Mouse (Mus musculus) lung, postnatal 4 days (tissue): ENCODE measurements around the gene Plekha3.
A peak's percentile ranks its signal among the peaks of the same experiment; 100 is the strongest.

ENCODE experiments used
- DNase-seq, 2 experiments: peaks; one replicate each; pipeline ENCODE4 v3.0.0; 2021

Plekha3 gene

GRCm38 (mm10) chr2:76674725-76675427 lies at the start of gene Plekha3:
Plekha3 (plus strand) TSS chr2:76675281.
- DNase-seq = peak; percentile 90 to 91

- no peak for DNase-seq
Observed at GRCm38 (mm10) chr2:76630293-76630692, 44.8 kb upstream of the Plekha3 start.

DNA sequence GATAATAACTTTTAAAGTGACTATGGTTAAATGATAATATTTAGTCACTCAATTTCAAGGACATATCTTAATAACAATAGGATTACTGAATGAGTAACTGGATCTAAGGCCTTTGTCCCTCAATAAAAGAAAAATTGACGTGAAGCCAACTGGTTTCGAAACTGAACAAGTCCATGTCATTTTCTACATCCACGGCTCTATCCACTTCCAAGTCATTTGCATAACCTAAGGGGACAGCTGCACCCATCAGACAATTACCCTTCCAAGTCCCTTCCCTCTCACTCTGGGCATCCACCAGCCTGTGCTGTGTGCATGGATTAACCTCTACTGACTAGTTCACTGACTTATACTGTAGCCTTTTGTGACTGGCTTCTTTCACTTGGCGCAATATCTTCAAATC lies 43.5 kb upstream of the Plekha3 start:
- DNase-seq = no peak

DNA sequence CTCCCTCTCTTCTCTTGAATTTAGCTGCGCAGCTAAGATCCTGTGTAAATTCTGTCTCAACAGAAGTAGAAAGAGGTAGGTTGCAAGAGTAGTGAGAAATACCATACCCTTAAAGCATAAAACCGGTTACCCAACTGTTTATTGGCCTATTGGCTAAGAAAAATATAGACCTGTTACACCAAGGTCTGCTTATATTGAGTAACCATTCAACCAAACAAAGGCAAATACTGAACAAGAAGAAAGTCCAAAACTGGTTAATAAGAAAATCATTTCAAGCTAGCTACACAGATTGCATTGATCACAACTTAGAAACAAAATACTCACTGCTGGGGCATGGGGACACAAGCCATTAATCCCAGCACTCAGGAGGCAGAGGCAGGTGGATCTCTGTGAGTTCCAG lies 35.4 kb upstream of the Plekha3 start:
- DNase-seq = no peak

- no peak for DNase-seq
Observed at GRCm38 (mm10) chr2:76643801-76644200, 31.3 kb upstream of the Plekha3 start.

GRCm38 (mm10) chr2:76647441-76647869 lies 27.6 kb upstream of the Plekha3 start:
- DNase-seq = no peak

DNA sequence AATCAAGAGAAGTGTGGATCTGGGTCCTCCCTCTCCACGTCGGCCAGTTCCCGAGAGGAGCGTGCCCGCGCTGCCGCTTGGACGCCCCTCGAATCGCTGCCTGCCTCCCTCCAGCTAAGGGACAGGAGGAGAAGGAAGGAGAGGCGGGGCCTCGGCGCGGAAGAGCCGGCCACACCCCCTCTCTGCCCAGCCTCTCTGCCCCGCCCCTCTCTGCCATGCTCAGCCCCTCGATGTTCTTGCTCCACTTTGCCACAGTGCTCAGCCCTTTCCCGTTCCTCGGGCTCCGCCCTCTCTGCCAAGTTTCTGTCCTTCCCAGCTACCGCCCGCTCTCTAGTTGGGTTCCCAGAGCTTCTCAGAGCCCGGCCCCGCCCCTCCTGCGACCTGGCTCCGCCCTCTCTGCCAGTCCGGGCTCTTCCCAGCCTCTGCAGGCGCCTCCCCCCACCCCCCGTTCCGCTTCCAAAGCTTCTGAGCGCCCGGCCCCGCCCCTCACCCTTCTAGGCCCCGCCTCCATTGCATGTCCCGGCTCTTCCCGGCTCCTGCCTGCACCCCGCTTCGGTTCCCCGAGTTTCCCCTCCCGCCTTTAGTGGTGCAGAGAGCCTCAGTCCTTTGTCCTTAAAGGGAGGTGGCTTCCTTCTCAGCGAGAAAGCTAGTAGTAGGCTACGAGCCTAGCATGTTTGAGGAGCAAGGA lies 27.1 kb upstream of the Plekha3 start, which contains the start of the genes Prkra and Pjvk:
Prkra (minus strand) TSS at position 133 of the 688 bp plus-strand sequence.
Pjvk (plus strand) TSS at position 594 of the 688 bp plus-strand sequence.
- DNase-seq = peak; percentile 98 to 100

- DNase-seq = no peak
Observed at GRCm38 (mm10) chr2:76648666-76649141, 26.4 kb upstream of the Plekha3 start.

- no peak for DNase-seq
Observed at GRCm38 (mm10) chr2:76653070-76653469, 22.0 kb upstream of the Plekha3 start.

GRCm38 (mm10) chr2:76654646-76655045 lies 20.4 kb upstream of the Plekha3 start:
- DNase-seq = no peak

- DNase-seq = no peak
Observed at GRCm38 (mm10) chr2:76655444-76655843, 19.6 kb upstream of the Plekha3 start.

GRCm38 (mm10) chr2:76655982-76656381 lies 19.1 kb upstream of the Plekha3 start:
- peak in 1 of 2 experiments; percentile 19 for DNase-seq

GRCm38 (mm10) chr2:76658551-76658950 lies 16.5 kb upstream of the Plekha3 start:
- no peak for DNase-seq

DNA sequence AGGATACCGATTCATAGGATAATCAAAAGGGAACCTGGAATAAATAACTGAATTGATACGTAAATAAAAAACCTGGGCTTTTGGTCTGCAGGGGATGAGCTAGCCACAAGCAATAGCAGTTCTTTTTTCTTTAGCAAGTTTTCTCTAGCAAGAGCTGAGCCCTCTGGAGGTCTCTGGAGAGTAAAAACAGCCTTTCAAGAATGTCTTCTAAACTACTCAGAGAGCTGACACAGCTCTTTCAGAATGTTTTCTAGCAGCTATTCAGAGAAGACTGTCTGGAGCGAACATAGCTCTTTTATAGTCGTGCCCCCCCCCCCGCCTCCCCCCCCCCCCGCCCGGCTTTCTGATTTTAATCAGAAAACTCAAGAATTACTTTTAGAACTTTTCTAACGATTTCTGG lies 15.7 kb upstream of the Plekha3 start:
- no peak for DNase-seq

GRCm38 (mm10) chr2:76665531-76665930 lies 9.6 kb upstream of the Plekha3 start:
- DNase-seq = no peak

GRCm38 (mm10) chr2:76667200-76667599 lies 7.9 kb upstream of the Plekha3 start:
- no peak for DNase-seq

GRCm38 (mm10) chr2:76671641-76672040 lies 3.4 kb upstream of the Plekha3 start:
- no peak for DNase-seq

DNA sequence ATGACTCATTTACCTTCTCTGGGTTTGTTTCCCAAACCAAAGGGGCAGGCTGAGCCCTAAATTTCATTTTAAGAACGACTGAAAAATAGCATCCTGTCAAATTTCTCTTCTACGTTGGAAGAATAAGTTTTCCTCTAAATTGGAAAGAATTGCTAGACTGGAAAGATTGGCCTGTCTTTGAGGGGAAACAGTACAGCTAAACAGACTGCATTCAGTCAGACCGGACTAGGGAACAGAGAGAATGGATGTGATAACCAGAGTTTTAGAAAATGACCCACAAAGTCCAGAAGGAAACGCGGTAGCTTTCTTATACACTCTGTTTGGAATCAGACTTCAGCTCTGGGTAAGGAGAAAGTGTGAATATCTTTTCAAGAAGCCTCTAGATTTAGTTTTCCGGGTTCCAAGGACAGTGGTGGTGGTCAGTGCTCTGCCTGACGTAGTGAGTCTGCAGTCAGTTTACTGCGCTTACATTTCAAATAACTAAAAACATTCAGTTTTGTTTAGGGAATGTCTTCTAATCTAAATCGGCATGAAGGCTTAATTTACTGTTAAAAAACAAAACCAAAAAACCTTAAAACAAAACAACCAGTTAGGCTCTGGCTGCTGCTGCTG lies 2.8 kb upstream of the Plekha3 start:
- DNase-seq = no peak

GRCm38 (mm10) chr2:76672966-76673392 lies 2.1 kb upstream of the Plekha3 start, which contains the start of gene Fkbp7:
Fkbp7 (minus strand) TSS chr2:76673116.
- peak; percentile 92 to 93 for DNase-seq

DNA sequence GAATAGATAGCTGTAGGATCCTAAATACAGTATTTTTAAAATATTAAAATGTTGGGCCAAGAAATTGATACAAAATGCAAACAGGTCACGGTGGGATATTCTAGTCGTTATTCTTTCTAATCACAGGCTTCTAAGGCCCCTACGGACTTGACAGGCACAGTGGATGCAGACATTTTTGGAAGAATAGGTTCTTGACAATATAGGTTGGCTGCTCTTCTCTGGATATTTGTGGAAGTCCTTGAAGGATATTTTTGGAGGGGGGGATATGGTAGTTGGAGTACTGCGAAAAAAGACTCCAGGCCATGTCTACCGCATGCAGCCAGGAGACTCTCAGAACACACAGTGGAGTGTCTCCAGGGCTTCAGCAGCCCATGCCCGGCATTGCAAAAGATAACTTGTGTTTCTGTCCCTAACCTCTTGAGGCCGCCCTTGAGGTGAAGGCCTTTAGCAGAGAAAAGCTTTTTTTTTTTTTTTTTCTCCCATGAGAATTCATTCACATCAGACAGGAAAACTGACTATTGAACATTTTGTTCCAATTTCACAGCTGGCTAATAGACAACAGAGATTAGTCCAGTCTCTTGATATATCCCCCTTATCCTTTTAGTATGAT lies 1.5 kb upstream of the Plekha3 start:
- DNase-seq = peak; percentile 53 to 71

DNA sequence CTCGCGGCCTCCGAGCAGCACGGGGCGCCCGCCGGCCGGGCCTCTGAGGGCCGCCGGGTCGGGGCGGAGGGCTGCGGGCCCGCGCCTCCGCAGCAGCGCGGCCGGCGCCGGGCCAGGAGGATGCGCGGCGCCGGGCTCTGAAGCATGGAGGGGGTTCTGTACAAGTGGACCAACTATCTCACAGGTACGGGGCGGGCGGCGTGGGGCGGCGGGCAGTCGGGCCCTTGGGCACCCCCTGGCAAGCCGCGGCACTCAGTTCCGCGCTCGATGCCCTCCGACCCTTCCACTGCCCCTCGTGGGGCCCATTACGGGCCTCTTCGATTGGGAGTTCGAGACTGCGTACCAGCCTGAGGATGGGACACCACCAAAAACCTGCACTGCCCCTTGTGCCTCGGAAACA lies 370 bp downstream of the Plekha3 start:
- no peak for DNase-seq

GRCm38 (mm10) chr2:76675949-76676348 lies 868 bp downstream of the Plekha3 start:
- no peak for DNase-seq
